In the genomic region with DNA sequence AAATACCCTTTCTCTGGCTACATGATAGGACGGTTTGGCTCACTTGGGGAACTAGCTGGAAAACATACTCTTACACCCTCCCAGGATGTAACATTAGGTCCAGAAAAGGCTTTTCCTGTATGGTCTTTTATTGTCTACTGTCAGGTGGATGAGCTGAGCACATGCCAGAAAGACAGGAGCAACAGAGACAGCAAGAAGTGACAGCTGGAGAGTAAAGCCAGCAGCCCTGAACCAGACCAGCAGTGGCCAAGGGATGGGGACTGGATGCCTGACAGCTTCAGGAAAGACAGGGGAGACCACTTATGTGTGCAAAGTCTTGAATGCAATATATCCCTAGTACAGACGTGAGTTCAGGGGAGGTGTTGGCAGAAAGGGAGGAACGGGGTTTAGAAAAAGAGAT, we compare ENCODE assay signal across 22 mouse cellular contexts.
DNase-seq lines count a peak whose midpoint lies in the region; ATAC-seq and TF ChIP-seq lines count a peak whose summit lies in the region.
"Had no signal": no experiment of that assay in that cellular context is flagged by ENCODE, and none has a peak within 500 bp of the region (broad histone marks: within the 10 kb centered on the region; RNA-seq: fewer than 3 reads in every experiment).

No protein-coding gene starts in this region.

- no peak overlapping the region for H3K4me3 ChIP-seq in heart, embryonic 10.5 days
- no peak overlapping the region for H3K4me3 ChIP-seq in lung, postnatal 0 days (ENCODE audit: low read depth, low read length)

- ATAC-seq in lung, postnatal 0 days = no peak
- ATAC-seq: activated CD4-positive, CD25-positive, alpha-beta regulatory T cell, adult 4 months; CD4-positive, CD25-positive, alpha-beta regulatory T cell, adult 4 months; Patski had no signal

- no peak overlapping the region for H3K27ac ChIP-seq in heart, embryonic 10.5 days
- peak overlapping the region; percentile 68 for H3K27ac ChIP-seq in lung, postnatal 0 days (ENCODE audit: low read length)

- TF ChIP-seq CTCF in lung, postnatal 0 days (IDR thresholded peaks at IDR 0.05) = no peak

- TF ChIP-seq EP300 in lung, postnatal 0 days (IDR thresholded peaks at IDR 0.05) = no peak

- peaks cover 54% of the 10 kb centered on the region for H3K36me3 ChIP-seq in heart, embryonic 10.5 days
- peaks cover 13% of the 10 kb centered on the region for H3K36me3 ChIP-seq in lung, postnatal 0 days (ENCODE audit: insufficient read depth, low read length)

- peak; percentile 42 for DNase-seq in cerebellum, adult 9-11 months
- no peak for DNase-seq in cerebellum, adult 9-10 months
- DNase-seq in heart, adult 11 months = peak; percentile 79
- DNase-seq in heart, postnatal 10 days = no peak
- DNase-seq in heart, embryonic 10.5 days (ENCODE audit: low spot score) = peak; percentile 58
- no peak for DNase-seq in heart, postnatal 4 days
- no peak for DNase-seq in lung, postnatal 0 days (ENCODE audit: low spot score)
- DNase-seq in lung, postnatal 10 days = no peak
- DNase-seq: adrenal gland, adult 2 months; adrenal gland, adult 8-10 months; adrenal gland, postnatal 10 days; adrenal gland, postnatal 14 days; adrenal gland, postnatal 25 days; adrenal gland, postnatal 36 days; B cell, adult 2 months; cerebellum, adult 11 months; cerebellum, adult 11-12 months had no signal

- no peak overlapping the region for H3K9ac ChIP-seq in lung, postnatal 0 days (replicated peaks; ENCODE audit: low read depth)

- H3K4me2 ChIP-seq in lung, postnatal 0 days (replicated peaks; ENCODE audit: low read depth, low read length) = no peak overlapping the region

- no peaks in the 10 kb centered on the region for H3K27me3 ChIP-seq in heart, embryonic 10.5 days (ENCODE audit: insufficient read depth, poor library complexity, severe bottlenecking)
- no peaks in the 10 kb centered on the region for H3K27me3 ChIP-seq in lung, postnatal 0 days (replicated peaks; ENCODE audit: insufficient read depth, low read length)
- H3K27me3 ChIP-seq: CH12.LX, Patski had no signal

- H3K4me1 ChIP-seq in heart, embryonic 10.5 days = peaks cover 29% of the 10 kb centered on the region
- H3K4me1 ChIP-seq in lung, postnatal 0 days (ENCODE audit: insufficient read depth, low read depth, low read length) = no peaks in the 10 kb centered on the region; the same call in 1 of the 2 replicates

- intact Hi-C loops in heart, postnatal 10 days (cut with DNase I) = no loop called here

- no peaks in the 10 kb centered on the region for H3K9me3 ChIP-seq in heart, embryonic 10.5 days
- no peaks in the 10 kb centered on the region for H3K9me3 ChIP-seq in lung, postnatal 0 days (ENCODE audit: low read length)
- H3K9me3 ChIP-seq: G1E had no signal

- WGBS in heart, embryonic 10.5 days = 80% methylated on average over 3 of the region's 3 CpGs
- WGBS in lung, postnatal 0 days = 77% methylated on average over 3 of the region's 3 CpGs

Comparison
In these comparisons a context has a peak if more than half of its experiments do, and no peak if none do; other contexts are left out.
1. DNase-seq: peak in cerebellum, adult 9-11 months (single experiment), heart, adult 11 months (single experiment) and heart, embryonic 10.5 days (single experiment); none in cerebellum, adult 9-10 months (single experiment), heart, postnatal 10 days (0 of 2), heart, postnatal 4 days (single experiment), lung, postnatal 0 days (single experiment) and lung, postnatal 10 days (single experiment).